Mouse (Mus musculus) cortical plate, adult 2 months (tissue): ENCODE measurements around the gene Vmn1r183. TPM values are rescaled to one million over a fixed set of nuclear protein-coding genes. Genes with fewer than 3 reads are reported as not detected.

ENCODE experiments used
- H3K27ac ChIP-seq: fragments of 200-500 bp; 2 replicates; pipeline ENCODE4 v1.5.1; 2012; ENCODE audit warnings: low read length, control low read depth, inconsistent platforms; ENCODE audit not compliant: insufficient read depth
- H3K4me1 ChIP-seq: fragments of 200-500 bp; 2 replicates; pipeline ENCODE4 v1.6.1; 2011; ENCODE audit warnings: low read length; ENCODE audit not compliant: control insufficient read depth, insufficient read depth
- H3K4me3 ChIP-seq: fragments of 200-500 bp; 2 replicates; pipeline ENCODE4 v1.5.1; 2011; ENCODE audit warnings: mild to moderate bottlenecking, low read length, control low read depth; ENCODE audit not compliant: insufficient read depth
- CTCF ChIP-seq: fragments of 200-500 bp; IDR thresholded peaks from 2 replicates; pipeline ENCODE4 v1.5.1; 2011; ENCODE audit warnings: mild to moderate bottlenecking, control low read depth, low read length; ENCODE audit not compliant: insufficient read depth; ENCODE audit errors: extremely low read depth
- POLR2A ChIP-seq: fragments of 200-500 bp; IDR thresholded peaks from 2 replicates; pipeline ENCODE4 v1.6.1; 2011; ENCODE audit warnings: mild to moderate bottlenecking, low read length, control low read depth; ENCODE audit not compliant: insufficient read depth; ENCODE audit errors: extremely low read depth
- polyA plus RNA-seq: library from polyadenylated mRNA; depleted of rRNA; stranded (reverse); fragments of >200 nt; gene quantifications from 2 replicates; pipeline ENCODE4 v1.2.3, GENCODE M21; 2012; rRNA removed

The Vmn1r183 gene
- polyA plus RNA-seq, 1 experiment = not detected

- no peak overlapping the region for H3K27ac ChIP-seq
- TF ChIP-seq POLR2A (no peak), CTCF (no peak)
Measured at GRCm38 (mm10) chr7:24111772-24112155, 58.7 kb downstream of the Vmn1r183 start.

DNA sequence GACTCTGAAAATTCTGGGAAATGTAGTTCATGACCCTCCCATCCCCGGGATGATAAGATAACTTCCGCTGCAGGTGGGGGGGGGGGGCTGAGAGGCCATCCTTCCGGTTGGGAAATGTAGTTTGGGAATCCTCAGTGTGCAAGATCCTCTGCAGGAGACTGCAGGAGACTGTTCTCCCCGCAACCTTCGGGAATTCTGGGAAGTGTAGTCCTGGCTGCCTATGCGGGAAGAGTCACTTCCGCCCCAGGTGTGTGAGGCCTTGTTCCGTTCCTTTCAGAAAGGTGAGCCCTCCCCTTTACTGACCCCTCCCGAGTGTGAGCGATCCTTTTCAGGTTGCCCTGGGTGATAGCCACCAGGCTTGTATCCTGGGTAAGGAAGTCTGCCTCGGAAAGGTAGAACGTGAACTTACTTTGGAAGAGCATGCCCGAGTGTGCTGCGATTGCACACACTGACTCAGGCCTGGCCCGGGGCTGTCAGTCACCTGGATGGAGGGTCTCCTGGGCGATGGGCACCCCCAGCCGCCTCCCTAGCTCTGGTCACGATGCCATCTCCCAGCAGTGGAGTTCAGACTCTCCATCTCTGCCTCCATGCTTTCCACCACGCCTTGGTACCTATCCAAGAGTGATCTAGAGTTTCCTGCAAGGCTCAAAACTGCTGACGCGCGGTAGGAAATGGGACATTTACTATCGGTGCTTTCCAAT lies 59.3 kb downstream of the Vmn1r183 start, which contains the start of gene Zfp112:
Zfp112 (plus strand) TSS at position 159 of the 701 bp plus-strand sequence.
- H3K4me1 ChIP-seq = no peaks in the 10 kb centered on the region
- H3K27ac ChIP-seq = peak within 1 kb of the TSS; percentile 40
- peak within 1 kb of the TSS; percentile 84 for H3K4me3 ChIP-seq
- TF ChIP-seq POLR2A (peak; percentile 75; the same call in 1 of the 2 replicates), CTCF (no peak)

More at GRCm38 (mm10) chr7:24111772-24112155, 58.7 kb downstream of the Vmn1r183 start:
- Histone ChIP-seq H3K4me1 (no peaks in the 10 kb centered on the region), H3K4me3 (peak overlapping the region; percentile 84)

- no peaks in the 10 kb centered on the region for H3K4me1 ChIP-seq
- peak overlapping the region; percentile 40; the same call in 1 of the 2 replicates for H3K27ac ChIP-seq
- H3K4me3 ChIP-seq = peak overlapping the region; percentile 84
- no peak for TF ChIP-seq POLR2A
- no peak for TF ChIP-seq CTCF
Measured at GRCm38 (mm10) chr7:24113001-24113400, 59.9 kb downstream of the Vmn1r183 start.

Other genes starting within 250 kb of the Vmn1r183 start
- not detected in 2 replicates for gene Vmn1r175, start 242.6 kb upstream of the Vmn1r183 start, polyA plus RNA-seq
- gene Vmn1r176, start 215.9 kb upstream of the Vmn1r183 start, polyA plus RNA-seq = not detected in 2 replicates
- not detected in 2 replicates for gene Vmn1r177, start 186.8 kb upstream of the Vmn1r183 start, polyA plus RNA-seq
- not detected in 2 replicates for gene Vmn1r178, start 161.2 kb upstream of the Vmn1r183 start, polyA plus RNA-seq
- gene Vmn1r179, start 126.3 kb upstream of the Vmn1r183 start, polyA plus RNA-seq = not detected in 2 replicates
- gene Vmn1r180, start 102.6 kb upstream of the Vmn1r183 start, polyA plus RNA-seq = not detected in 2 replicates
- gene Vmn1r181, start 78.6 kb upstream of the Vmn1r183 start, polyA plus RNA-seq = not detected in 2 replicates
- not detected in 2 replicates for gene V1rd19, start 51.6 kb upstream of the Vmn1r183 start, polyA plus RNA-seq
- 39.0 and 42.0 TPM in 2 replicates for gene Zfp180, start 28.7 kb downstream of the Vmn1r183 start, polyA plus RNA-seq
- gene Zfp112, start 59.1 kb downstream of the Vmn1r183 start, polyA plus RNA-seq = 9.9 and 10.6 TPM in 2 replicates
- gene Zfp235, start 80.9 kb downstream of the Vmn1r183 start, polyA plus RNA-seq = 19.3 and 19.9 TPM in 2 replicates
- gene Zfp114, start 121.8 kb downstream of the Vmn1r183 start, polyA plus RNA-seq = 1.6 and 2.0 TPM in 2 replicates
- 4.1 and 4.2 TPM in 2 replicates for gene Zfp111, start 158.2 kb downstream of the Vmn1r183 start, polyA plus RNA-seq
- 5.8 and 6.7 TPM in 2 replicates for gene Zfp109, start 184.3 kb downstream of the Vmn1r183 start, polyA plus RNA-seq
- 5.7 and 6.1 TPM in 2 replicates for gene Zfp108, start 201.5 kb downstream of the Vmn1r183 start, polyA plus RNA-seq
- 9.2 and 11.0 TPM in 2 replicates for gene Zfp93, start 217.2 kb downstream of the Vmn1r183 start, polyA plus RNA-seq
- gene Zfp61, start 248.0 kb downstream of the Vmn1r183 start, polyA plus RNA-seq = 22.9 and 27.6 TPM in 2 replicates